31 mouse cellular contexts compared by ENCODE assay signal in the genomic region with DNA sequence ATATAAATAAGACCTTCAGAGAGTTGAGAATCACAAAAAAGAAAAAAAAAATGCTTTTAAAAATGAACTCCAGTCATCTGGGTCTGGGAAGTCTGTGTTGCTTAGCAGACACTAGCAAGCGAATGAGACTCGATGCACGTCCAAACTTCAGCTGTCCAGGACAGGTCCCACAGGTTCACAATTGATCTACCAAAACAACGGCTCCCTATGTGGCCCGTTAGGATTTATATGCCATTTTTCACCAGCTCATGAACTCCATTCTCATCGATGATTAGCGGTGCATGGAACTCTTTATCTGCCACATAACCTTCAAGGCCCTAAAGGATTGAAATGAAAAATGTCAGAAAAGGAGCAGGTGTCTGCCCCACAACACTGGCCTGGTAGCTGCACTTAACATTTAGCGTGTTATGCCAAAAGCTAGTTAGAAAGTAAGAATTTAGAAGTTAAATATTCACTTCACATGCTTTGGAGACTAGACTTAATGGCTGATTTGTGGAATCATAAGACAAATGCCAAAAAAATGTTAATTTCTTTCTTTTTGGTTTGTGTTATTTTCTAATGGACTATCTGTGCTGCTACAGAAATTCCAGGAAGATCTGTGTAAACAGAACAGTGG. TPM values are rescaled to one million over a fixed set of nuclear protein-coding genes. Genes with fewer than 3 reads are reported as not detected.
A peak's percentile ranks its signal among the peaks of the same experiment; 100 is the strongest.
DNase-seq lines count a peak whose midpoint lies in the region; ATAC-seq and TF ChIP-seq lines count a peak whose summit lies in the region.
"Had no signal": no experiment of that assay in that cellular context is flagged by ENCODE, and none has a peak within 500 bp of the region (broad histone marks: within the 10 kb centered on the region; RNA-seq: fewer than 3 reads in every experiment).

No protein-coding gene starts in this region.

- H3K79me2 ChIP-seq in liver, adult 2 months (ENCODE audit: control insufficient read depth, insufficient read depth, low read length) = no peaks in the 10 kb centered on the region

- no peaks in the 10 kb centered on the region for H3K27me3 ChIP-seq in kidney, embryonic 14.5 days (ENCODE audit: control insufficient read depth, insufficient read depth, low read length)
- H3K27me3 ChIP-seq in kidney, embryonic 15.5 days = no peaks in the 10 kb centered on the region
- no peaks in the 10 kb centered on the region for H3K27me3 ChIP-seq in liver, adult 2 months (ENCODE audit: control insufficient read depth, insufficient read depth, low read length)
- H3K27me3 ChIP-seq in liver, embryonic 11.5 days (replicated peaks; ENCODE audit: control insufficient read depth, insufficient read depth, low read length) = no peaks in the 10 kb centered on the region
- H3K27me3 ChIP-seq: embryonic facial prominence, embryonic 13.5 days; forebrain, embryonic 13.5 days; heart, embryonic 12.5 days; heart, embryonic 15.5 days; hindbrain, embryonic 12.5 days; hindbrain, embryonic 15.5 days had no signal

- H3K27ac ChIP-seq in kidney, embryonic 14.5 days (ENCODE audit: low read depth, low read length) = no peak overlapping the region
- H3K27ac ChIP-seq in kidney, embryonic 15.5 days = no peak overlapping the region
- 0 out of 2 replicates have a peak overlapping the region, but pooled peaks have one; percentile 17 for H3K27ac ChIP-seq in liver, adult 2 months (replicated peaks; ENCODE audit: insufficient read depth, low read depth, low read length)
- no peak overlapping the region for H3K27ac ChIP-seq in liver, embryonic 11.5 days (ENCODE audit: low read depth, low read length)
- H3K27ac ChIP-seq: embryonic facial prominence, embryonic 10.5 days; embryonic facial prominence, embryonic 13.5 days; forebrain, embryonic 10.5 days; forebrain, embryonic 13.5 days; heart, embryonic 15.5 days; hindbrain, embryonic 12.5 days; hindbrain, embryonic 15.5 days had no signal

- no peak overlapping the region for H3K4me2 ChIP-seq in kidney, embryonic 14.5 days (replicated peaks; ENCODE audit: low read depth, low read length)
- no peak overlapping the region for H3K4me2 ChIP-seq in kidney, embryonic 15.5 days
- no peak overlapping the region for H3K4me2 ChIP-seq in liver, embryonic 11.5 days
- H3K4me2 ChIP-seq: embryonic facial prominence, embryonic 13.5 days; forebrain, embryonic 13.5 days; heart, embryonic 12.5 days; heart, embryonic 15.5 days; hindbrain, embryonic 12.5 days; hindbrain, embryonic 15.5 days had no signal

- DNase-seq in kidney, adult 11 months = peak; percentile 50
- peak; percentile 55 to 67 for DNase-seq in kidney, adult 8-10 months
- DNase-seq in liver, adult 2 months (ENCODE audit: extremely low read depth, low read depth, low spot score) = peak; percentile 75
- DNase-seq in liver, embryonic 11.5 days (ENCODE audit: low spot score) = no peak
- DNase-seq: adrenal gland, adult 8-10 months; adrenal gland, postnatal 25 days; cerebellum, adult 11-12 months; cerebellum, adult 8-10 months; cerebellum, postnatal 10 days; cerebellum, postnatal 36 days; embryo, embryonic 11 days; gastrocnemius, postnatal 10 days; gastrocnemius, postnatal 36 days; heart, postnatal 14 days had no signal

- H3K9me3 ChIP-seq in kidney, embryonic 14.5 days (ENCODE audit: control insufficient read depth, low read length) = no peaks in the 10 kb centered on the region
- H3K9me3 ChIP-seq in kidney, embryonic 15.5 days (replicated peaks) = no peaks in the 10 kb centered on the region
- H3K9me3 ChIP-seq in liver, embryonic 11.5 days (ENCODE audit: control insufficient read depth, low read length) = no peaks in the 10 kb centered on the region
- H3K9me3 ChIP-seq: embryonic facial prominence, embryonic 10.5 days; embryonic facial prominence, embryonic 13.5 days; forebrain, embryonic 10.5 days; forebrain, embryonic 13.5 days; heart, embryonic 12.5 days; heart, embryonic 15.5 days; hindbrain, embryonic 12.5 days; hindbrain, embryonic 15.5 days had no signal

- no peak for TF ChIP-seq CTCF in liver, adult 2 months (IDR thresholded peaks at IDR 0.05; ENCODE audit: low read depth, low read length)

- no peak for ATAC-seq in kidney, embryonic 14.5 days (ENCODE audit: low FRiP score, low TSS enrichment)
- ATAC-seq in kidney, embryonic 15.5 days (replicated peaks; ENCODE audit: low FRiP score) = no peak
- ATAC-seq in liver, embryonic 11.5 days (replicated peaks; ENCODE audit: low FRiP score) = no peak
- no peak for ATAC-seq in erythroid progenitor cell, adult 5-6 weeks (replicated peaks; ENCODE audit: low FRiP score, poor library complexity, severe bottlenecking)
- ATAC-seq: activated CD4-positive, CD25-positive, alpha-beta regulatory T cell, adult 4 months; CD4-positive, CD25-positive, alpha-beta regulatory T cell, adult 4 months; forebrain, embryonic 13.5 days; forebrain, embryonic 16.5 days had no signal

- no peak overlapping the region for H3K4me3 ChIP-seq in kidney, embryonic 14.5 days (ENCODE audit: low read length)
- H3K4me3 ChIP-seq in kidney, embryonic 15.5 days (replicated peaks) = no peak overlapping the region
- H3K4me3 ChIP-seq in liver, adult 2 months (ENCODE audit: insufficient read depth, low read depth, low read length) = no peak overlapping the region
- no peak overlapping the region for H3K4me3 ChIP-seq in liver, embryonic 11.5 days (ENCODE audit: low read depth, low read length)
- H3K4me3 ChIP-seq: embryonic facial prominence, embryonic 10.5 days; embryonic facial prominence, embryonic 13.5 days; erythroblast, embryonic 14.5 days; forebrain, embryonic 10.5 days; forebrain, embryonic 13.5 days; heart, embryonic 12.5 days; heart, embryonic 15.5 days; hindbrain, embryonic 12.5 days; hindbrain, embryonic 15.5 days had no signal

- H3K9ac ChIP-seq in kidney, embryonic 14.5 days (ENCODE audit: low read depth, low read length) = no peak overlapping the region
- no peak overlapping the region for H3K9ac ChIP-seq in kidney, embryonic 15.5 days
- H3K9ac ChIP-seq in liver, adult 2 months (ENCODE audit: low read depth, low read length) = no peak overlapping the region
- no peak overlapping the region for H3K9ac ChIP-seq in liver, embryonic 11.5 days (ENCODE audit: low read depth, low read length)
- H3K9ac ChIP-seq: embryonic facial prominence, embryonic 13.5 days; forebrain, embryonic 13.5 days; heart, embryonic 12.5 days; heart, embryonic 15.5 days; hindbrain, embryonic 12.5 days; hindbrain, embryonic 15.5 days had no signal

- 88% methylated on average over 8 of the region's 8 CpGs for WGBS in kidney, embryonic 14.5 days
- WGBS in kidney, embryonic 15.5 days = 88% methylated on average over 8 of the region's 8 CpGs
- WGBS in liver, adult 2 months = 82% methylated on average over 8 of the region's 8 CpGs
- WGBS in liver, embryonic 11.5 days = 93% methylated on average over 8 of the region's 8 CpGs

- TF ChIP-seq POLR2A in liver, adult 2 months (IDR thresholded peaks at IDR 0.05; ENCODE audit: extremely low read depth, insufficient read depth, low read length) = no peak

- peaks cover 9% of the 10 kb centered on the region; the same call in 1 of the 2 replicates for H3K36me3 ChIP-seq in kidney, embryonic 14.5 days (ENCODE audit: control insufficient read depth, insufficient read depth, low read length)
- H3K36me3 ChIP-seq in kidney, embryonic 15.5 days = peaks cover 39% of the 10 kb centered on the region
- H3K36me3 ChIP-seq in liver, adult 2 months (ENCODE audit: control insufficient read depth, insufficient read depth, low read length) = peaks cover 48% of the 10 kb centered on the region
- H3K36me3 ChIP-seq in liver, embryonic 11.5 days (ENCODE audit: control insufficient read depth, insufficient read depth, low read length) = no peaks in the 10 kb centered on the region; the same call in 1 of the 2 replicates

- H3K4me1 ChIP-seq in kidney, embryonic 14.5 days (ENCODE audit: control insufficient read depth, insufficient read depth, low read length) = no peaks in the 10 kb centered on the region
- no peaks in the 10 kb centered on the region for H3K4me1 ChIP-seq in kidney, embryonic 15.5 days
- H3K4me1 ChIP-seq in liver, adult 2 months (ENCODE audit: control insufficient read depth, insufficient read depth, low read length) = peaks cover 2% of the 10 kb centered on the region; the same call in 1 of the 2 replicates
- peaks cover 2% of the 10 kb centered on the region; the same call in 1 of the 2 replicates for H3K4me1 ChIP-seq in liver, embryonic 11.5 days (replicated peaks; ENCODE audit: control insufficient read depth, insufficient read depth, low read length)
- H3K4me1 ChIP-seq: embryonic facial prominence, embryonic 10.5 days; embryonic facial prominence, embryonic 13.5 days; forebrain, embryonic 10.5 days; forebrain, embryonic 13.5 days; heart, embryonic 12.5 days; heart, embryonic 15.5 days; hindbrain, embryonic 12.5 days; hindbrain, embryonic 15.5 days had no signal

RNA-seq across cellular contexts. Expression of a gene that starts 31.8 kb away (rescaled TPM):
- 22.3 and 29.5 TPM in 2 replicates for polyA plus RNA-seq in kidney, embryonic 14.5 days (2014; fragmentation: Nextera tagmentation; extraction: Ambion mirVana)
- 33.3 and 35.0 TPM in 2 replicates for polyA plus RNA-seq in kidney, embryonic 15.5 days (2015; fragmentation: Nextera tagmentation; extraction: Ambion mirVana)
- 3.0 and 4.8 TPM in 2 replicates for total RNA-seq in liver, adult 2 months (2014; rRNA removed)
- 0.81 and 1.4 TPM in 2 replicates for polyA plus RNA-seq in liver, adult 2 months (2012; rRNA removed)
- polyA plus RNA-seq in liver, embryonic 11.5 days (2014; fragmentation: Nextera tagmentation; extraction: Ambion mirVana) = 7.1 and 9.8 TPM in 2 replicates
- 0.36 and 0.42 TPM in 2 replicates for total RNA-seq in erythroid progenitor cell, adult 5-6 weeks (2015; ENCODE audit: low replicate concordance)
- 0.90 TPM in 1 of 2 replicates, not detected in the other for total RNA-seq in erythroid progenitor cell, adult 5-6 weeks (2017; ENCODE audit: low replicate concordance)
- total RNA-seq: hematopoietic stem cell, adult 5-6 weeks; MEL had no signal
- polyA plus RNA-seq: CD4-positive, CD25-positive, alpha-beta regulatory T cell, adult 4 months; erythroblast, embryonic 14.5 days had no signal

RNA-seq across cellular contexts. Expression of a gene that starts 32.4 kb away (rescaled TPM):
- 36.5 and 51.0 TPM in 2 replicates for polyA plus RNA-seq in kidney, embryonic 14.5 days (2014; fragmentation: Nextera tagmentation; extraction: Ambion mirVana)
- 52.2 and 56.4 TPM in 2 replicates for polyA plus RNA-seq in kidney, embryonic 15.5 days (2015; fragmentation: Nextera tagmentation; extraction: Ambion mirVana)
- 22.6 and 23.6 TPM in 2 replicates for total RNA-seq in liver, adult 2 months (2014; rRNA removed)
- 14.3 and 15.9 TPM in 2 replicates for polyA plus RNA-seq in liver, adult 2 months (2012; rRNA removed)
- 59.6 and 60.0 TPM in 2 replicates for polyA plus RNA-seq in liver, embryonic 11.5 days (2014; fragmentation: Nextera tagmentation; extraction: Ambion mirVana)
- total RNA-seq in erythroid progenitor cell, adult 5-6 weeks (2015; ENCODE audit: low replicate concordance) = 43.6 and 45.7 TPM in 2 replicates
- total RNA-seq in erythroid progenitor cell, adult 5-6 weeks (2017; ENCODE audit: low replicate concordance) = 48.4 and 79.2 TPM in 2 replicates
